Mouse (Mus musculus) c-Kit-positive CD71-positive TER-119-negative erythroid progenitor cells, embryonic 14.5 days (primary cell): ENCODE data around the gene Tap2.

Source experiments
- DNase-seq: peaks from one replicate; pipeline ENCODE4 v3.0.0-alpha.2; 2013; ENCODE audit warnings: low read depth

The Tap2 gene

GRCm38 (mm10) chr17:34251666-34252065 lies 48.3 kb downstream of the Tap2 start:
- DNase-seq = no peak

GRCm38 (mm10) chr17:34256501-34256900 lies 53.2 kb downstream of the Tap2 start:
- no peak for DNase-seq

GRCm38 (mm10) chr17:34257594-34258375 lies 54.5 kb downstream of the Tap2 start, which contains the start of gene H2-Ab1:
TSS of gene H2-Ab1 (plus strand) at chr17:34257689.
- DNase-seq = peak; percentile 21

- DNase-seq = no peak
Measured at GRCm38 (mm10) chr17:34260551-34260950, 57.2 kb downstream of the Tap2 start.

- DNase-seq = peak; percentile 39
Measured at GRCm38 (mm10) chr17:34261502-34261901, 58.2 kb downstream of the Tap2 start.

- DNase-seq = peak; percentile 51
Measured at GRCm38 (mm10) chr17:34263068-34263467, 59.7 kb downstream of the Tap2 start.

- DNase-seq = no peak
Measured at GRCm38 (mm10) chr17:34263811-34264371, 60.6 kb downstream of the Tap2 start.

GRCm38 (mm10) chr17:34264452-34265351 lies 61.4 kb downstream of the Tap2 start:
- no peak for DNase-seq
